Comparison of ENCODE assay signal across 9 mouse cellular contexts in genomic region chr12:55473250-55474208, GRCm38 (mm10). TPM values are rescaled to one million over a fixed set of nuclear protein-coding genes. Genes with fewer than 3 reads are reported as not detected.
A peak's percentile ranks its signal among the peaks of the same experiment; 100 is the strongest.
DNase-seq lines count a peak whose midpoint lies in the region; ATAC-seq and TF ChIP-seq lines count a peak whose summit lies in the region.
"Had no signal": no experiment of that assay in that cellular context is flagged by ENCODE, and none has a peak within 500 bp of the region (broad histone marks: within the 10 kb centered on the region; RNA-seq: fewer than 3 reads in every experiment).

No protein-coding gene starts in this region.

- no peak overlapping the region for H3K4me2 ChIP-seq in neural tube, embryonic 14.5 days (ENCODE audit: low read depth, low read length)

- H3K4me3 ChIP-seq in left cerebral cortex, adult 2 months, result no peak overlapping the region
- no peak overlapping the region for H3K4me3 ChIP-seq in cortical plate, adult 2 months (ENCODE audit: insufficient read depth, low read length)
- no peak overlapping the region for H3K4me3 ChIP-seq in limb, embryonic 10.5 days
- H3K4me3 ChIP-seq in neural tube, embryonic 14.5 days (ENCODE audit: low read depth, low read length), result no peak overlapping the region

- no peaks in the 10 kb centered on the region for H3K9me3 ChIP-seq in limb, embryonic 10.5 days (replicated peaks)
- H3K9me3 ChIP-seq in neural tube, embryonic 14.5 days (ENCODE audit: control insufficient read depth, low read length), result no peaks in the 10 kb centered on the region
- H3K9me3 ChIP-seq: G1E had no signal

- DNase-seq in left cerebral cortex, adult 2 months (ENCODE audit: extremely low spot score in 1 of 2, low spot score in 2 of 2), result no peak
- no peak for DNase-seq in left cerebral cortex, adult 11 months (ENCODE audit: low spot score)
- DNase-seq in heart, postnatal 25 days (ENCODE audit: low spot score), result peak; percentile 88
- no peak for DNase-seq in limb, embryonic 10.5 days (ENCODE audit: low spot score)
- no peak for DNase-seq in thymus, postnatal 14 days
- DNase-seq in right cerebral cortex, postnatal 4 days, result no peak

- ATAC-seq in neural tube, embryonic 14.5 days (ENCODE audit: low read depth), result peak; percentile 31; the same call in 1 of the 2 replicates

- 29% methylated on average over 8 of the region's 8 CpGs for WGBS in limb, embryonic 10.5 days
- WGBS in neural tube, embryonic 14.5 days, result 20% methylated on average over 8 of the region's 8 CpGs

- H3K27ac ChIP-seq in left cerebral cortex, adult 2 months, result peak overlapping the region; percentile 70
- peak overlapping the region; percentile 85 for H3K27ac ChIP-seq in cortical plate, adult 2 months (ENCODE audit: insufficient read depth, low read length)
- peak overlapping the region; percentile 43 for H3K27ac ChIP-seq in limb, embryonic 10.5 days
- H3K27ac ChIP-seq in neural tube, embryonic 14.5 days (ENCODE audit: low read depth, low read length), result no peak overlapping the region

- no peak overlapping the region for H3K9ac ChIP-seq in neural tube, embryonic 14.5 days (replicated peaks; ENCODE audit: low read depth, low read length)

- peaks cover 4% of the 10 kb centered on the region for H3K4me1 ChIP-seq in cortical plate, adult 2 months (ENCODE audit: control insufficient read depth, insufficient read depth, low read length)
- peaks cover 32% of the 10 kb centered on the region for H3K4me1 ChIP-seq in limb, embryonic 10.5 days
- H3K4me1 ChIP-seq in neural tube, embryonic 14.5 days (ENCODE audit: control insufficient read depth, insufficient read depth, low read length), result no peaks in the 10 kb centered on the region

- intact Hi-C loops in left cerebral cortex, adult 2 months (cut with DNase I), result no loop called here
- intact Hi-C loops in heart, postnatal 25 days (cut with DNase I), result loop anchor here (2.0 kb wide), 1 partner anchor 17 kb away; no protein-coding TSS in a partner anchor

- no peak for TF ChIP-seq POLR2A in cortical plate, adult 2 months (IDR thresholded peaks at IDR 0.05; ENCODE audit: extremely low read depth, insufficient read depth, low read length)

- 0 out of 2 replicates have a peak, but pooled peaks cover 4% of the 10 kb centered on the region for H3K27me3 ChIP-seq in limb, embryonic 10.5 days (ENCODE audit: low read depth, poor library complexity, severe bottlenecking)
- no peaks in the 10 kb centered on the region for H3K27me3 ChIP-seq in neural tube, embryonic 14.5 days (ENCODE audit: control insufficient read depth, insufficient read depth, low read length)

- no peak for TF ChIP-seq CTCF in left cerebral cortex, adult 2 months (IDR thresholded peaks at IDR 0.05)
- no peak for TF ChIP-seq CTCF in cortical plate, adult 2 months (IDR thresholded peaks at IDR 0.05; ENCODE audit: extremely low read depth, insufficient read depth, low read length)

- no peaks in the 10 kb centered on the region for H3K36me3 ChIP-seq in limb, embryonic 10.5 days
- no peaks in the 10 kb centered on the region for H3K36me3 ChIP-seq in neural tube, embryonic 14.5 days (ENCODE audit: control insufficient read depth, insufficient read depth, low read length)
- H3K36me3 ChIP-seq: G1E had no signal

RNA-seq across cellular contexts. Expression of gene Nfkbia, which starts 18.9 kb away (rescaled TPM):
- total RNA-seq in left cerebral cortex, adult 2 months (2021), result 10 to 100 TPM; 33.3 to 53.1 TPM
- 35.4 and 40.2 TPM in 2 replicates for polyA plus RNA-seq in cortical plate, adult 2 months (2012; rRNA removed)
- total RNA-seq in heart, postnatal 25 days (2021), result 10 to 100 TPM; 40.8 to 42.7 TPM
- polyA plus RNA-seq in limb, embryonic 10.5 days (2016; fragmentation: Nextera tagmentation; extraction: Ambion mirVana), result 38.0 and 56.9 TPM in 2 replicates
- 61.9 and 62.7 TPM in 2 replicates for polyA plus RNA-seq in neural tube, embryonic 14.5 days (2014; fragmentation: Nextera tagmentation; extraction: Ambion mirVana)
